Mouse (Mus musculus) spleen, adult 2 months (tissue): Measurements from ENCODE around the gene Nek11. TPM values are rescaled to one million over a fixed set of nuclear protein-coding genes. Genes with fewer than 3 reads are reported as not detected.
A peak's percentile ranks its signal among the peaks of the same experiment; 100 is the strongest.

ENCODE experiments used
- DNase-seq, 2 experiments: peaks; one replicate each; pipeline versions ENCODE4 v3.0.0 to v3.0.0-alpha.2; 2012 to 2021; ENCODE audit warnings: low spot score in 2 of 2, low read depth in 1 of 2
- H3K27ac ChIP-seq: fragments of 200-500 bp; 2 replicates; pipeline ENCODE4 v1.5.1; 2012; ENCODE audit warnings: low read length, inconsistent platforms; ENCODE audit not compliant: insufficient read depth
- H3K27me3 ChIP-seq: fragments of 200-500 bp; 2 replicates; pipeline ENCODE4 v1.6.1; 2012; ENCODE audit warnings: mild to moderate bottlenecking, moderate library complexity, low read length, inconsistent platforms; ENCODE audit not compliant: control insufficient read depth, insufficient read depth
- H3K36me3 ChIP-seq: fragments of 200-500 bp; 2 replicates; pipeline ENCODE4 v1.6.1; 2012; ENCODE audit warnings: mild to moderate bottlenecking, low read length, inconsistent platforms; ENCODE audit not compliant: control insufficient read depth, insufficient read depth
- H3K4me1 ChIP-seq: fragments of 200-500 bp; 2 replicates; pipeline ENCODE4 v1.6.1; 2011; ENCODE audit warnings: inconsistent platforms; ENCODE audit not compliant: control insufficient read depth, insufficient read depth, insufficient read length
- H3K4me3 ChIP-seq: fragments of 200-500 bp; 2 replicates; pipeline ENCODE4 v1.5.1; 2011; ENCODE audit warnings: mild to moderate bottlenecking, inconsistent platforms; ENCODE audit not compliant: insufficient read depth, insufficient read length; ENCODE audit errors: extremely low read depth
- CTCF ChIP-seq: fragments of 200-500 bp; IDR thresholded peaks from 2 replicates; pipeline ENCODE4 v1.5.1; 2011; ENCODE audit warnings: mild to moderate bottlenecking, inconsistent platforms; ENCODE audit not compliant: insufficient read depth, insufficient read length, insufficient replicate concordance; ENCODE audit errors: extremely low read depth
- POLR2A ChIP-seq: fragments of 200-500 bp; IDR thresholded peaks from 2 replicates; pipeline ENCODE4 v1.6.1; 2011; ENCODE audit warnings: low read depth, low read length, inconsistent platforms
- whole genome bisulfite sequencing: fragments of 180-500 bp; shearing (Covaris S2); methylation state at CpG from one replicate; pipeline ENCODE4 v1.1.7; 2018; 5-methylcytosine and 5-hydroxymethylcytosine counted together
- polyA plus RNA-seq: library from polyadenylated mRNA; depleted of rRNA; stranded (reverse); fragments of >200 nt; gene quantifications from 2 replicates; pipeline ENCODE4 v1.2.3, GENCODE M21; 2012

The Nek11 gene
- polyA plus RNA-seq, 1 experiment: not detected

DNA sequence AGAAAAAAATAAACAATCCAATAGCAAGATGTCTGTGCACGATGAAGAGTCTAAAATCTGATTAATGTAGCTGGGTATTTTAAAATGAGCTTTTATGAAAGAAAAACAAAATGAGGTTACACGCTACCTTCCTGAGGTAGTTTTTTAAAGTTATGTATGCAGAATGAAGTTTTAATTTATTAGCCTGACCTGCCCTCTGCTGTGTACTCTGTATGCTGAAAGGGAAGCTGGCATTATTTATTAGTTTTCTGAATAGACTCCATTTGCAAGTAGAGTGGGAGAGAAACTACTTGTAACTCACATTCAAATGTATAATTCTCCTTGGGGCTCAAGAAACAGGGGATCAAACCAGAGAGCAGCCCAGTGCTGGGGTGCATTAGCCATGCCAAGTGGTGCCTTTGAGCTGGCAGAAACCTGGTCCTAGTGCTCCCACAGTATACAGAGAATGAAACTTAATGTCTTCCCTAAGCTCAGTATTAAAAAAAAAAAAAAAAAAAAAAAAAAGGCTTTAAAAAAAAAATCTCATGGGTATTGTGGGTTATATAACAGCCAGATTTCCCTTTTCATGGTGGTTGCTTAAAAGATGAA lies 94.5 kb downstream of the Nek11 start:
- no peak for TF ChIP-seq CTCF
- no peak for TF ChIP-seq POLR2A
- H3K27me3 ChIP-seq: no peaks in the 10 kb centered on the region
- no peak overlapping the region for H3K4me3 ChIP-seq
- no peaks in the 10 kb centered on the region for H3K36me3 ChIP-seq
- WGBS: 78% methylated on average over 2 of the region's 2 CpGs
- H3K4me1 ChIP-seq: no peaks in the 10 kb centered on the region
- H3K27ac ChIP-seq: no peak overlapping the region
- no peak for DNase-seq

DNA sequence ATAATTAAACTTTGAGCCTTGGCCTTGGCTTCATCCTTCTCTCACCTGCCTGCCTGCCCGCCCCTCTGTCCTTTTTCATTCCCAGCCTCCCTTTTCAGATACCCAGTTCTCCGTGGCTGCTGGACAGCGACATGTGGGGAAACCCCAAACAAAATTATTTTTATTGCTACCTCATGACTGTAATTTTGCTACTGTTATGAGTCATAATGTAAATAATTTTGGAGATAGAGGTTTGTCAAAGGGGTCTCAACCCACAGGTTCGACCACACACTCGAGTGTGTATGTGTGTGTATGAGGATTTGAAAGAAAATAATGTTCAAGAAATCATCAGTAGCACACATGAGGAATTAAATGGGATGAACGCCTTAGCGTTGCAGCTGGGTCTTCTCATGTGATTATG lies 110.7 kb downstream of the Nek11 start:
- Histone ChIP-seq H3K4me3 (no peak overlapping the region), H3K27me3 (no peaks in the 10 kb centered on the region), H3K27ac (no peak overlapping the region), H3K4me1 (no peaks in the 10 kb centered on the region), H3K36me3 (no peaks in the 10 kb centered on the region)
- DNase-seq: no peak
- 50% methylated on average over 7 of the region's 7 CpGs for WGBS
- TF ChIP-seq POLR2A: no peak
- TF ChIP-seq CTCF: no peak

DNA sequence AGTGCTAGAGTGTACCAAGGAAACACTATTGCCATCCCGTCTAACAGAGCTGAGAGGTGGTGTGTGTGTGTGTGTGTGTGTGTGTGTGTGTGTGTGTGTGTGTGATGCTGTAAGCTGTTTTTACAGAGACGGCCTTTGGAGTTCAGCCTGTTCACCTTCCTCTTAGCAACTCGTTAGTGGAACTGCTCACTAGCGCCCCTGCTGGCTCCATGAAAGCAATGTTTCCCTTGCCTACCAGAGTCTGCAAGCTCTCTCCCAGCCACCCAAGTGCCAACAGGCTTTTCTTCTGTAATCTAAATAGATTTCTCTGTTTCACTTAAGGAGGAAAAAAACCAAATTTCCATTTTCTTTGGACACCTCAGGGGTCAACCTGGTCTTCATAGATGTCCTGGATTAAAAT lies 112.6 kb downstream of the Nek11 start:
- TF ChIP-seq POLR2A (no peak), CTCF (peak; percentile 7; the same call in 1 of the 2 replicates)
- WGBS: 20% methylated on average over 4 of the region's 4 CpGs
- Histone ChIP-seq H3K27ac (no peak overlapping the region), H3K36me3 (no peaks in the 10 kb centered on the region), H3K4me1 (no peaks in the 10 kb centered on the region), H3K4me3 (no peak overlapping the region), H3K27me3 (no peaks in the 10 kb centered on the region)
- DNase-seq: peak in 1 of 2 experiments; percentile 4

DNA sequence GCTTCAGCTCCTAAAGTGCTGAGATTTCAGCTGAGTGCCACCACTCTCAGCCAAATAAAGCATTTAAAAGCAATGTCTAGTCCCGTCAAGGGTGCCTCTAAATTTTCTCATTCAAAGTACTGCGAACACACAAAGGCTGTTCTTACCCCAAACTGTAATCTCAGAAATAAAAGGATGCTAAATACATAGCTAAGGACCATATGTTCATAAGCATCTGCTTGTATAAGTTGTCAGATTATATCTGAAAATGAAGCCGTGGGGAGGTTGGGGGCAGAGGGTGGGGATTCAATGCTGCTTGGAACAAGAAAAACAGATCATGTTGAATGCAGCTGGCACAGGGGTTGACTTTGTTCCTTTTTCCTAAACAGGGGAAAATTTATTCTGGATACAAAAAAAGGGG lies 120.4 kb downstream of the Nek11 start:
- no peak for DNase-seq
- no peak overlapping the region for H3K27ac ChIP-seq
- H3K4me1 ChIP-seq: no peaks in the 10 kb centered on the region
- WGBS: 88% methylated on average over 3 of the region's 3 CpGs
- no peaks in the 10 kb centered on the region for H3K27me3 ChIP-seq
- no peak overlapping the region for H3K4me3 ChIP-seq
- H3K36me3 ChIP-seq: no peaks in the 10 kb centered on the region
- no peak for TF ChIP-seq POLR2A

DNA sequence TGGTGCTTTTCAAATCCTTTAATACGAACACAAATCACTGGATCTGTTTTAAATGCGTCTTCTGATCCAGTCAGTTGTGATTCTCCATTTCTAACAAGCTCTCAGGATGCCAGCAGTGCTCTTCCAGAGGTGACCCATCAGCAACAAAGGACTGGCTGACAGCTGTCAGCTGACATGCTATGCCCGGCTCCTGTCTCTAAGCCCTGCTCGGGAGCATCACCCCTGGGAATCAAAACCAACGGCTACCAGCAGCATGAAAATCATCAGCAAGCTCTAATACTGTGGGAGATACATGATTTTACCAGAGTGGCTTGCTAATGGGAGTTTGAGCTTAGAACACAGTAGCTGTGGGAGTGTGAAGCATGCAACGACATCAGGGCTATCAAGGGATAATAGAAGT lies 121.0 kb downstream of the Nek11 start:
- Histone ChIP-seq H3K4me1 (no peaks in the 10 kb centered on the region), H3K27me3 (no peaks in the 10 kb centered on the region), H3K36me3 (no peaks in the 10 kb centered on the region), H3K4me3 (no peak overlapping the region), H3K27ac (no peak overlapping the region)
- no peak for TF ChIP-seq POLR2A
- TF ChIP-seq CTCF: no peak
- DNase-seq: no peak
- 71% methylated on average over 6 of the region's 6 CpGs for WGBS

DNA sequence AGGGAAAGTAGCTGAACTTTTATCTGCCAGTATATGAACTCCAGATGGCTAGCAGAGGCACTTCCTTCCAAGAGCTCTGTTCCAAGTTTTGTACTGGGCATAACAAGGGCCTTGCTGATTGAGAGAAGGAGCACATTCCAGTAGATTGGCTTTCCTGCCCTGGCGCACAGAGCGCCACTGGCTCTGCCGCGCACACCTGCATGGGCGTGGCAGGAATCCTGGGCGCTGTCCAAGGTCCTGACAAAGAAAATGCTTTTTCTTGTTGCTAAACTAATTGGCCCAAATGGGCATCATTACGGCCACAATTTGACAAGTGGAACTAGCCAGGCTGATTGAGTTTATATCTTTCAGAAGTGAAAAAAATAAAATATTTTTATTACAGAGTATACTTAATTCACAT lies 123.1 kb downstream of the Nek11 start:
- Histone ChIP-seq H3K27ac (no peak overlapping the region), H3K36me3 (no peaks in the 10 kb centered on the region), H3K4me1 (no peaks in the 10 kb centered on the region), H3K27me3 (no peaks in the 10 kb centered on the region), H3K4me3 (no peak overlapping the region)
- 22% methylated on average over 7 of the region's 7 CpGs for WGBS
- no peak for TF ChIP-seq CTCF
- no peak for DNase-seq

DNA sequence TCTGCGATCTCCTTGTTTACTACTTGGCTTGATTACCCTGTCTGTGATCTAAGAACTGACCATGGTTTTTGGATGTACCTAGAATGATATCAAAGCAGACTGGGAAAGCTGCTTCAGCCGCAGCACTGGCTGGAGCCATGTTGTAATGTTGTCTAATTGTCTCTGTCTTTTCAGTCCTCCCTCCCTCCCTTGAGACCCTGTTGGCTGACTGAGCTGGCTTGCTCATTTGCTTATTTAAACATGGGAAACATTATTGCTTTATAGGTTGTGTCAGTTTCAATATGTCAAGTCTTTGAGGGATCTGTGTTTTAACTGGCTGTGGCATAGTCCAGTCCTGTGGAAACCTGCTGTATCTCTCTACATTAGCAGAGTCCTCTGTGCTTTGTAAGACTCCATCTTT lies 132.2 kb downstream of the Nek11 start:
- Histone ChIP-seq H3K4me1 (no peaks in the 10 kb centered on the region), H3K27ac (no peak overlapping the region), H3K36me3 (no peaks in the 10 kb centered on the region), H3K4me3 (no peak overlapping the region), H3K27me3 (no peaks in the 10 kb centered on the region)
- no peak for TF ChIP-seq POLR2A
- TF ChIP-seq CTCF: no peak
- WGBS: 49% methylated on average over 2 of the region's 2 CpGs
- no peak for DNase-seq
